ENCODE assay signal across 42 mouse cellular contexts in genomic region chr6:116439531-116439930, GRCm38 (mm10). TPM values are rescaled to one million over a fixed set of nuclear protein-coding genes. Genes with fewer than 3 reads are reported as not detected.
"Had no signal": no experiment of that assay in that cellular context is flagged by ENCODE, and none has a peak within 500 bp of the region (broad histone marks: within the 10 kb centered on the region; RNA-seq: fewer than 3 reads in every experiment).

No protein-coding gene starts in this region.

- ATAC-seq: hindbrain, postnatal 0 days; intestine, embryonic 16.5 days; liver, embryonic 12.5 days had no signal

- H3K9me3 ChIP-seq: heart, embryonic 12.5 days; hindbrain, embryonic 13.5 days; hindbrain, embryonic 15.5 days; kidney, embryonic 15.5 days; limb, embryonic 13.5 days; limb, embryonic 15.5 days; liver, embryonic 12.5 days had no signal

- H3K27ac ChIP-seq: gastrocnemius, adult 2 months; hindbrain, embryonic 13.5 days; hindbrain, embryonic 15.5 days; hindbrain, postnatal 0 days; kidney, embryonic 15.5 days; kidney, postnatal 0 days; limb, embryonic 13.5 days; limb, embryonic 15.5 days; liver, embryonic 12.5 days; liver, embryonic 14.5 days had no signal

- H3K4me1 ChIP-seq: hindbrain, embryonic 13.5 days; hindbrain, embryonic 15.5 days; kidney, embryonic 15.5 days; limb, embryonic 13.5 days; limb, embryonic 15.5 days had no signal

- H3K9ac ChIP-seq: heart, embryonic 12.5 days; hindbrain, embryonic 13.5 days; hindbrain, embryonic 15.5 days; kidney, embryonic 15.5 days; limb, embryonic 13.5 days; limb, embryonic 15.5 days; liver, embryonic 12.5 days; liver, embryonic 14.5 days had no signal

- H3K4me3 ChIP-seq: gastrocnemius, adult 2 months; heart, embryonic 12.5 days; hindbrain, embryonic 13.5 days; hindbrain, embryonic 15.5 days; kidney, embryonic 15.5 days; limb, embryonic 13.5 days; limb, embryonic 15.5 days; liver, embryonic 12.5 days had no signal

- H3K27me3 ChIP-seq: heart, embryonic 12.5 days; hindbrain, embryonic 13.5 days; hindbrain, embryonic 15.5 days; kidney, embryonic 15.5 days; limb, embryonic 13.5 days; limb, embryonic 15.5 days; liver, embryonic 12.5 days had no signal

- H3K4me2 ChIP-seq: heart, embryonic 12.5 days; hindbrain, embryonic 13.5 days; hindbrain, embryonic 15.5 days; kidney, embryonic 15.5 days; limb, embryonic 13.5 days; limb, embryonic 15.5 days; liver, embryonic 12.5 days had no signal

- DNase-seq: gastrocnemius, adult 2 months; gastrocnemius, postnatal 10 days; gastrocnemius, postnatal 25 days; kidney, adult 11 months; kidney, adult 2 months; kidney, adult 9 months; kidney, postnatal 14 days; kidney, postnatal 36 days; layer of hippocampus, adult 9-11 months; layer of hippocampus, postnatal 36 days; left cerebral cortex, postnatal 4 days had no signal

- H3K36me3 ChIP-seq: heart, embryonic 12.5 days; hindbrain, embryonic 13.5 days; hindbrain, embryonic 15.5 days; kidney, embryonic 15.5 days; limb, embryonic 13.5 days; limb, embryonic 15.5 days; liver, embryonic 12.5 days had no signal

RNA-seq across cellular contexts. Expression of gene Olfr211, which starts 49.4 kb away (rescaled TPM):
- total RNA-seq: gastrocnemius, adult 2 months; gastrocnemius, postnatal 10 days; gastrocnemius, postnatal 25 days; gastrocnemius, postnatal 4 days; heart, adult 18-20 months; heart, adult 8-10 months; heart, postnatal 25 days; hematopoietic stem cell, adult 5-6 weeks; hindbrain, postnatal 0 days; layer of hippocampus, adult 18-20 months; layer of hippocampus, adult 8-10 months; layer of hippocampus, postnatal 14 days; layer of hippocampus, postnatal 36 days; left cerebral cortex, adult 18-20 months; left cerebral cortex, adult 8-10 months; left cerebral cortex, postnatal 10 days; left cerebral cortex, postnatal 25 days; left cerebral cortex, postnatal 4 days; liver, adult 2 months had no signal
- polyA plus RNA-seq: frontal cortex, adult 2 months; heart, embryonic 12.5 days; heart, embryonic 14.5 days; heart, embryonic 16.5 days; hindbrain, embryonic 11.5 days; hindbrain, embryonic 13.5 days; hindbrain, embryonic 15.5 days; hindbrain, postnatal 0 days; intestine, embryonic 14.5 days; intestine, embryonic 16.5 days; kidney, adult 2 months; kidney, embryonic 15.5 days; kidney, postnatal 0 days; large intestine, adult 2 months; limb, embryonic 11.5 days; limb, embryonic 13.5 days; limb, embryonic 15.5 days; liver, adult 2 months; liver, embryonic 12.5 days; liver, embryonic 14.5 days had no signal
